18 mouse cellular contexts compared by ENCODE assay signal in genomic region chr15:5495954-5496353, GRCm38 (mm10).
DNase-seq lines count a peak whose midpoint lies in the region; ATAC-seq and TF ChIP-seq lines count a peak whose summit lies in the region.
"Had no signal": no experiment of that assay in that cellular context is flagged by ENCODE, and none has a peak within 500 bp of the region (broad histone marks: within the 10 kb centered on the region; RNA-seq: fewer than 3 reads in every experiment).

No protein-coding gene starts in this region.

- H3K4me3 ChIP-seq in bone marrow, adult 2 months (replicated peaks; ENCODE audit: control insufficient read depth, low read depth, low read length): no peak overlapping the region
- no peak overlapping the region for H3K4me3 ChIP-seq in small intestine, adult 2 months (ENCODE audit: low read depth, low read length)
- H3K4me3 ChIP-seq: embryonic facial prominence, embryonic 10.5 days; erythroblast, embryonic 14.5 days; forebrain, embryonic 10.5 days; gastrocnemius, adult 2 months; heart, embryonic 10.5 days; hindbrain, embryonic 10.5 days had no signal

- TF ChIP-seq POLR2A in bone marrow, adult 2 months (IDR thresholded peaks at IDR 0.05; ENCODE audit: borderline replicate concordance, control insufficient read depth, low read depth, low read length): no peak
- no peak for TF ChIP-seq POLR2A in small intestine, adult 2 months (IDR thresholded peaks at IDR 0.05; ENCODE audit: low read depth, low read length)

- H3K27me3 ChIP-seq in small intestine, adult 2 months (ENCODE audit: control insufficient read depth, insufficient read depth, low read length): no peaks in the 10 kb centered on the region

- intact Hi-C loops in heart, postnatal 36 days (cut with DNase I): no loop called here

- 76% methylated on average over 2 of the region's 2 CpGs for WGBS in bone marrow, adult 2 months
- WGBS in small intestine, adult 2 months: 89% methylated on average over 2 of the region's 2 CpGs

- no peaks in the 10 kb centered on the region; the same call in 1 of the 2 replicates for H3K4me1 ChIP-seq in bone marrow, adult 2 months (ENCODE audit: control insufficient read depth, insufficient read depth, low read length)
- H3K4me1 ChIP-seq in small intestine, adult 2 months (ENCODE audit: control insufficient read depth, insufficient read depth, insufficient read length, low read length): peaks cover 8% of the 10 kb centered on the region; the same call in 1 of the 2 replicates
- H3K4me1 ChIP-seq: embryonic facial prominence, embryonic 10.5 days; forebrain, embryonic 10.5 days; heart, embryonic 10.5 days; hindbrain, embryonic 10.5 days had no signal

- TF ChIP-seq CTCF in bone marrow, adult 2 months (IDR thresholded peaks at IDR 0.05; ENCODE audit: control insufficient read depth, insufficient read depth, low read length): no peak
- TF ChIP-seq CTCF in small intestine, adult 2 months (IDR thresholded peaks at IDR 0.05; ENCODE audit: extremely low read depth, insufficient read length, insufficient replicate concordance, low read depth, low read length): no peak

- peak overlapping the region; percentile 38; the same call in 1 of the 2 replicates for H3K27ac ChIP-seq in bone marrow, adult 2 months (ENCODE audit: control insufficient read depth, insufficient read depth, low read depth, low read length, poor library complexity)
- peak overlapping the region; percentile 66; the same call in 1 of the 2 replicates for H3K27ac ChIP-seq in small intestine, adult 2 months (ENCODE audit: insufficient read depth, low read depth, low read length)
- H3K27ac ChIP-seq: embryonic facial prominence, embryonic 10.5 days; forebrain, embryonic 10.5 days; gastrocnemius, adult 2 months; heart, embryonic 10.5 days; hindbrain, embryonic 10.5 days; hindbrain, embryonic 14.5 days had no signal

- peak; percentile 88 for ATAC-seq in common myeloid progenitor, adult 5-6 weeks (replicated peaks; ENCODE audit: low read depth, poor library complexity, severe bottlenecking)
- ATAC-seq in megakaryocyte, adult 5-6 weeks (ENCODE audit: poor library complexity, severe bottlenecking): peak; percentile 77
- no peak for ATAC-seq in inflammation-experienced regulatory T-cells, adult 6 months
- ATAC-seq: forebrain, embryonic 14.5 days had no signal

- H3K36me3 ChIP-seq in small intestine, adult 2 months (ENCODE audit: control insufficient read depth, insufficient read depth, low read length): no peaks in the 10 kb centered on the region
- H3K36me3 ChIP-seq: embryonic facial prominence, embryonic 10.5 days; forebrain, embryonic 10.5 days; heart, embryonic 10.5 days; hindbrain, embryonic 10.5 days had no signal

- no peak for DNase-seq in heart, postnatal 36 days
- no peak for DNase-seq in heart, adult 18-20 months
- DNase-seq: cerebellum, adult 8-10 months; cerebellum, postnatal 36 days; gastrocnemius, adult 2 months; gastrocnemius, postnatal 25 days had no signal
